Mouse (Mus musculus): ENCODE data around the gene Ankrd13a.
"Not testable (repeated sequence)": the region's sequence is repeated elsewhere in the genome, so short reads cannot be mapped to it uniquely, and the experiment has no call there.

The Ankrd13a gene

DNA sequence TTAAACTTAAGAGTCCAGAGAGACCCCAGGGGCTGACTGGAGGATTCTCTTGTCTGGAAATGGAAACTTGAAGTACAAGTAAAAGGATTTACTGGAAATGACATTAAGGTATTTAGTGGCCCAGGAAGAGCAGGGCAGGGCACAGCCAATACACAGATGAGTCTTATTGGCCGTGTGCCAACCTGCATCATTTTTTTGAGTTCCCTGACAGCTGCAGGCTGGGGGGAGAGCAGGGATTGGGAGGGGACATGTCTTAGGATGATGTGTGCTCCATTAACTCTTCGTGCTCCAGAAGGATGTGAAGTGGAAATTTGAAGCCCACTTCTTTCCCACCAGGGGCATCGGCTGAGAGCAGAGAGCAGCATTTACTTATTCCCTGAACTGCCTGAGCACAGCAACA lies 67.7 kb downstream of the Ankrd13a start:
- not testable (repeated sequence) for DNase-seq

DNA sequence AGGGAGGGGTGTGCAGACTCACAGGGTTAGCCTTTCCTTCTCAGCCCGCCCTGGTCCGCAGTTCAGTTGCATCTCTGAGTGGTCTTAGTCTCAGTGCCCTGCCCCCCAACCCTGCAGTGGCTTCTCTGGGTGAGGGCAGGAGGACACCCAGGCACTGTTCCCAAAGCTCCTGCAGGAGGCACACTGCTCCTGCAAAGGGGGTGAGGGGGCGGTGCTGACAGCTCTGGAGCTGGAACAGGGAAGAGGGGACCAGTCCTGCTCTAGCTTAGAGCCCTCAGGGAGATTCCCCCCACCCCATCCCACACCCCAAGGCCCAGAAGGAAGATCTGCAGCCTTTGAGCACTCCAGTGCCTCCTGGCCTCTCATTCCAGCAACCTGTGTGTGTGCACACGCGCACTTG lies 68.2 kb downstream of the Ankrd13a start:
- DNase-seq: no peak

DNA sequence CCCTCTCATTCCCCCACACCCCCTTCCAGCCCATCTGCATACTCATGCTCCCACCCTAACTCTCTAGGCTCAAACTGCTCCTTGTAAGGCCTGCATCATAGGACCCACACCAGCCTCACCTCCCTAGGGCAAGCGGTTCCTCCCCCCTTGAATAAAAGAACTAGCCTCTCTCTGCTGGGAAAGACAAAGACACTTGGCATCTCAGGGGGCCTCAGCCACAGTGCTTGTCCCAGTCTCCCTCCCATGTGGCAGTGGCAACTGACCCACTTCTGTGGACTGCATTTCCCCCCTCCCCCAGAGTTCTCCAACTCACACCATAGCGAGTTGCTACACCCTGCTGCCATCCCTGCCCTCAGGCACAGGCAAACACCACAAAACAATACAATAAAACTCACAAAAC lies 69.9 kb downstream of the Ankrd13a start:
- not testable (repeated sequence) for DNase-seq

DNA sequence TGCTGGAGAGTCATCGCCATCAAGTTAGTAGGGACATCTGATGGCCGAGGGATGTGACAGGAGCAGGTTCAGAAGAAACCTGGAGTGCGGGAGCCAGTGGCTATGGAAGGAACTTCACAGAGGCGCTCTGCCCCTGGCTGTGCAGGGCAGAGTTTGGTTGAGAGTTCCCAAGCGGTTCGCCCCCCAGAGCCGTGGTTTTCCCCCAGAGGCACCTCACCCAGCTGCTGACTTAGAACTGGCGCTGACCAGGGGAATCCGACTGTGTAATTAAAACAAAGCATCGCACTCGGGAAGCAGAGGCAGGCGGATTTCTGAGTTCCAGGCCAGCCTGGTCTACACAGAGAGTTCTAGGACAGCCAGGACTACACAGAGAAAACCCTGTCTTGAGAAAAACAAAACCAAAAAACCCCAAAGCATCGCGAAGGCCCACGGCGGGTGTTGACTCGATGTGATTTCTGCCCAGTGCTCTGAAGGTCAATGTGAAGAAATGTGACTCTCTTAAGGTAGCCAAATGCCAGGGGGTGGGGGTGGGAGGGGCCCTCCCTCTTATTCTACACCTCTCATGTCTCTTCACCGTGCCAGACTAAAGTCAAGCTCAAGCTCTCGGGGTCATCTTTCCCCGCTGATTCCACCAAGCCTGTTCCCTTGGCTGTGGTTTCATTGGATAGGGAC lies 77.2 kb downstream of the Ankrd13a start:
- no peak for DNase-seq

DNA sequence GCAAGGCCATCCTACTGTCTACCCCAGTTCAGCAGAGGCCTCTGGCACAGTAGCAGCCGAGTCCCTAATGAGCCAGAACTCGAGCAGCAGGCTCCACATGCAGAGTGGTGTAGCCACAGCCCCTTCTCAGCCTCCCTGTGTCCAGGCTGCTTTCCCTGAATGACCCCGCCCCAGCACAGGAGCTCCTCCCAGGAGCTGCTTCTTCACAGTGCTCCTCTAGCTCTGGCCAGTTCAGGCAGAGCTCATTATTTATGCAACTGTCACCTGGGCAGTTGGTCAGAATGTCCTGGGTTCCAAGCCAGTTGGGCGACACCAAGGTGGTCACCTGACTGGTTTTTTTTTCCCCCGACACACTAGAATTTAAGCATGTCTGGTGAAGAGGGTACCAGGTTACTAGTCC lies 78.9 kb downstream of the Ankrd13a start, which contains the start of gene 4930519G04Rik:
4930519G04Rik (plus strand) TSS at position 301 of the 400 bp plus-strand sequence.
- DNase-seq: not testable (repeated sequence)
